Mouse (Mus musculus): ENCODE data around the gene Ascl3. TPM values are rescaled to one million over a fixed set of nuclear protein-coding genes. Genes with fewer than 3 reads are reported as not detected.

The Ascl3 gene
- polyA plus RNA-seq, 1 experiment from 2014 or later: 0.60 TPM

GRCm38 (mm10) chr7:109751427-109752007, 20.0 kb upstream of the Ascl3 start:
- Histone ChIP-seq H3K27me3 (ENCODE audit: control insufficient read depth, insufficient read depth, low read depth, low read length) (no peaks in the 10 kb centered on the region), H3K9me3 (ENCODE audit: control insufficient read depth, low read length) (no peaks in the 10 kb centered on the region), H3K4me1 (replicated peaks; ENCODE audit: control insufficient read depth, insufficient read depth, low read length) (peaks cover 9% of the 10 kb centered on the region; the same call in 1 of the 2 replicates), H3K36me3 (ENCODE audit: control insufficient read depth, insufficient read depth, low read length) (no peaks in the 10 kb centered on the region; the same call in 1 of the 2 replicates), H3K4me3 (ENCODE audit: low read length) (peak overlapping the region; percentile 69), H3K27ac (ENCODE audit: low read length) (peak overlapping the region; percentile 88), H3K9ac (ENCODE audit: low read length) (peak overlapping the region; percentile 88), H3K4me2 (ENCODE audit: low read depth, low read length) (peak overlapping the region; percentile 85)
- 1% methylated on average over 13 of the region's 13 CpGs for WGBS
- peak; percentile 3; the same call in 1 of the 2 replicates for ATAC-seq (ENCODE audit: low read depth)

- Histone ChIP-seq H3K27me3 (ENCODE audit: control insufficient read depth, insufficient read depth, low read depth, low read length) (no peaks in the 10 kb centered on the region), H3K4me1 (replicated peaks; ENCODE audit: control insufficient read depth, insufficient read depth, low read length) (peaks cover 5% of the 10 kb centered on the region; the same call in 1 of the 2 replicates), H3K4me2 (ENCODE audit: low read depth, low read length) (no peak overlapping the region), H3K9ac (ENCODE audit: low read length) (no peak overlapping the region), H3K9me3 (ENCODE audit: control insufficient read depth, low read length) (no peaks in the 10 kb centered on the region), H3K4me3 (ENCODE audit: low read length) (no peak overlapping the region), H3K36me3 (ENCODE audit: control insufficient read depth, insufficient read depth, low read length) (peaks cover 13% of the 10 kb centered on the region), H3K27ac (ENCODE audit: low read length) (no peak overlapping the region)
- 48% methylated on average over 1 of the region's 1 CpGs for WGBS
- ATAC-seq (ENCODE audit: low read depth): no peak
Measured at GRCm38 (mm10) chr7:109747747-109748146, 16.2 kb upstream of the Ascl3 start.

DNA sequence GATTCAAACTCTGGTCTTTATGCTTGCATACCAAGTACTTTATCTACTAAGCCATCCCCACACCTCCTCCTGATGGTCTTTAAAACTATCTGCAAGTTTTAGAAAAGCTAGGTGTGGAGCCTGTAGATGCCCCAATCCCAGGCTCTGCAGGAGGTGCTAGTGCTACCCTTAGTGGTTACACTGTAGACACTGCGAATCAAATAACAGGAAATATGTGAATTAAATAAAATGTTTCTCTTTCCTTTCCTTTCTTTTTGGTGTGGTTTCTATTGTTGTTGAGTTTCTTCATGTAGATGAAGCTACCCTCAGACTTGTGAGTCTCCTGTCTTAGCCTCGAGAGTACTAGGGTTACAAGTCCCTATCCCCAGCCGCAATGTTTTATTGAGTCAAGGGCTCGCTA, 10.2 kb upstream of the Ascl3 start:
- Histone ChIP-seq H3K27me3 (ENCODE audit: control insufficient read depth, insufficient read depth, low read depth, low read length) (no peaks in the 10 kb centered on the region), H3K4me3 (ENCODE audit: low read length) (no peak overlapping the region), H3K27ac (ENCODE audit: low read length) (no peak overlapping the region), H3K9ac (ENCODE audit: low read length) (no peak overlapping the region), H3K9me3 (ENCODE audit: control insufficient read depth, low read length) (no peaks in the 10 kb centered on the region), H3K4me2 (ENCODE audit: low read depth, low read length) (no peak overlapping the region), H3K4me1 (replicated peaks; ENCODE audit: control insufficient read depth, insufficient read depth, low read length) (peaks cover 7% of the 10 kb centered on the region; the same call in 1 of the 2 replicates), H3K36me3 (ENCODE audit: control insufficient read depth, insufficient read depth, low read length) (peaks cover 21% of the 10 kb centered on the region)
- 78% methylated on average over 4 of the region's 4 CpGs for WGBS
- ATAC-seq (ENCODE audit: low read depth): no peak

GRCm38 (mm10) chr7:109741060-109741459, 9.5 kb upstream of the Ascl3 start:
- Histone ChIP-seq H3K9ac (ENCODE audit: low read length) (no peak overlapping the region), H3K27ac (ENCODE audit: low read length) (no peak overlapping the region; the same call in 1 of the 2 replicates), H3K9me3 (ENCODE audit: control insufficient read depth, low read length) (no peaks in the 10 kb centered on the region), H3K27me3 (ENCODE audit: control insufficient read depth, insufficient read depth, low read depth, low read length) (no peaks in the 10 kb centered on the region), H3K4me1 (replicated peaks; ENCODE audit: control insufficient read depth, insufficient read depth, low read length) (peaks cover 7% of the 10 kb centered on the region; the same call in 1 of the 2 replicates), H3K4me2 (ENCODE audit: low read depth, low read length) (no peak overlapping the region), H3K4me3 (ENCODE audit: low read length) (no peak overlapping the region), H3K36me3 (ENCODE audit: control insufficient read depth, insufficient read depth, low read length) (peaks cover 22% of the 10 kb centered on the region)
- 96% methylated on average over 1 of the region's 1 CpGs for WGBS
- no peak for ATAC-seq (ENCODE audit: low read depth)

DNA sequence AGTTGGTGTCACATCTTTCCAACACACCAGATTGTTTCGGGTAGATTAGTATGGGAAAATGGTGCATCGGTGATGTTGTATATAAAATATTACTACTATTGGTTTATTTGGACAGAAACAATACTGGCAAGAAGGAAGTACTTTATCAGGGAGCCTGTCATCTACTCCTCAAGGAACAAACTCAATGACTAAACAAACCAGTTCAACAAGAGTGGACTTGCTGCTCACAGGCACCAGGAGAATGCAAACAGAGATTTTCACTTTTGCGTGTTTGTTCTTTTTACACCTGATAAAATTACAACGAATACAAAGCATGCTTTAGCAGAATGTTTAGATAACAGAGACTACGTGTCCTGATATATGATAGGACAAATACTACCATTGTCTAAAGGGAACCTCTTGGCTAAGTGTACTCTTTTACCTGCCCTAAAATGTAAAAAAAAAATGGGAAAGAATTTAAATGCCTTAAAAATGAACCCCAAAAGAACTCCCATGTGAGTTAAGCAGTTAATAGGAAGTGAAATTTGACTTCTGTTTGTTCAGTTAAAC, 8.4 kb upstream of the Ascl3 start:
- Histone ChIP-seq H3K4me3 (ENCODE audit: low read length) (no peak overlapping the region), H3K4me2 (ENCODE audit: low read depth, low read length) (no peak overlapping the region), H3K9me3 (ENCODE audit: control insufficient read depth, low read length) (no peaks in the 10 kb centered on the region), H3K36me3 (ENCODE audit: control insufficient read depth, insufficient read depth, low read length) (peaks cover 15% of the 10 kb centered on the region), H3K27ac (ENCODE audit: low read length) (peak overlapping the region; percentile 77), H3K9ac (ENCODE audit: low read length) (no peak overlapping the region), H3K27me3 (ENCODE audit: control insufficient read depth, insufficient read depth, low read depth, low read length) (no peaks in the 10 kb centered on the region), H3K4me1 (replicated peaks; ENCODE audit: control insufficient read depth, insufficient read depth, low read length) (peaks cover 7% of the 10 kb centered on the region; the same call in 1 of the 2 replicates)
- 13% methylated on average over 5 of the region's 5 CpGs for WGBS
- ATAC-seq (ENCODE audit: low read depth): peak; percentile 75; the same call in 1 of the 2 replicates

GRCm38 (mm10) chr7:109734806-109735205, 3.3 kb upstream of the Ascl3 start:
- Histone ChIP-seq H3K36me3 (ENCODE audit: control insufficient read depth, insufficient read depth, low read length) (0 out of 2 replicates have a peak, but pooled peaks cover 3% of the 10 kb centered on the region), H3K27ac (ENCODE audit: low read length) (no peak overlapping the region), H3K4me1 (replicated peaks; ENCODE audit: control insufficient read depth, insufficient read depth, low read length) (peaks cover 10% of the 10 kb centered on the region), H3K4me3 (ENCODE audit: low read length) (no peak overlapping the region), H3K4me2 (ENCODE audit: low read depth, low read length) (no peak overlapping the region), H3K9ac (ENCODE audit: low read length) (no peak overlapping the region), H3K27me3 (ENCODE audit: control insufficient read depth, insufficient read depth, low read depth, low read length) (no peaks in the 10 kb centered on the region), H3K9me3 (ENCODE audit: control insufficient read depth, low read length) (no peaks in the 10 kb centered on the region)
- WGBS: 64% methylated on average over 4 of the region's 4 CpGs
- ATAC-seq (ENCODE audit: low read depth): no peak

GRCm38 (mm10) chr7:109723697-109724096, 7.8 kb downstream of the Ascl3 start, which contains the start of gene BC051019:
Gene BC051019, minus strand, starts transcription at chr7:109723850.
- Histone ChIP-seq H3K4me1 (replicated peaks; ENCODE audit: control insufficient read depth, insufficient read depth, low read length) (no peaks in the 10 kb centered on the region), H3K36me3 (ENCODE audit: control insufficient read depth, insufficient read depth, low read length) (no peaks in the 10 kb centered on the region), H3K27ac (ENCODE audit: low read length) (no peak within 1 kb of the TSS), H3K4me2 (ENCODE audit: low read depth, low read length) (no peak within 1 kb of the TSS), H3K9me3 (ENCODE audit: control insufficient read depth, low read length) (peaks cover 3% of the 10 kb centered on the region; the same call in 1 of the 2 replicates), H3K27me3 (ENCODE audit: control insufficient read depth, insufficient read depth, low read depth, low read length) (no peaks in the 10 kb centered on the region), H3K4me3 (ENCODE audit: low read length) (no peak within 1 kb of the TSS), H3K9ac (ENCODE audit: low read length) (no peak within 1 kb of the TSS)
- 90% methylated on average over 5 of the region's 5 CpGs for WGBS
- no peak for ATAC-seq (ENCODE audit: low read depth)

DNA sequence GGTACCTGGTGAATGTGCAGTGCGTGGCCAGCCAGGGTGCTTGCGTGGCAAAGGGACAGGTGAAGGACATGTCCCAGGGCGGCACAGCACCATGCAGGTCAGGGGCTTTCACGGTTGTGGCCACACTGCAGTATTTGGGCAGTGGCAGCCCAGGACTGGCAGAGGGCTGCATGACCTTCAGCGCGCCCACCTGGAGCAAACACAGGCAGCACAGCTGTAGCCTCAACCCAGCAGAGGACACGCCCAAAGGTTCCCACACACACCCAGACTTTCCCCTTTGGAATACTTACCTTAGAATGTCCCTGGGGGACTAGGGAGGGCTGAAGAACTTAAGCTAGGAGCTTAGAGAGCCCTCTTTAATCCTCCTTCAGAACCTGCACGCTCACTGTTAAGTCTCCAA, 8.4 kb downstream of the Ascl3 start:
- no peak overlapping the region for H3K4me3 ChIP-seq (ENCODE audit: low read length)
- no peaks in the 10 kb centered on the region for H3K27me3 ChIP-seq (ENCODE audit: control insufficient read depth, insufficient read depth, low read depth, low read length)
- H3K27ac ChIP-seq (ENCODE audit: low read length): no peak overlapping the region
- H3K9ac ChIP-seq (ENCODE audit: low read length): no peak overlapping the region
- H3K4me1 ChIP-seq (replicated peaks; ENCODE audit: control insufficient read depth, insufficient read depth, low read length): no peaks in the 10 kb centered on the region
- WGBS: 91% methylated on average over 8 of the region's 8 CpGs
- peaks cover 3% of the 10 kb centered on the region; the same call in 1 of the 2 replicates for H3K9me3 ChIP-seq (ENCODE audit: control insufficient read depth, low read length)
- no peaks in the 10 kb centered on the region for H3K36me3 ChIP-seq (ENCODE audit: control insufficient read depth, insufficient read depth, low read length)
- no peak overlapping the region for H3K4me2 ChIP-seq (ENCODE audit: low read depth, low read length)
- ATAC-seq (ENCODE audit: low read depth): no peak

DNA sequence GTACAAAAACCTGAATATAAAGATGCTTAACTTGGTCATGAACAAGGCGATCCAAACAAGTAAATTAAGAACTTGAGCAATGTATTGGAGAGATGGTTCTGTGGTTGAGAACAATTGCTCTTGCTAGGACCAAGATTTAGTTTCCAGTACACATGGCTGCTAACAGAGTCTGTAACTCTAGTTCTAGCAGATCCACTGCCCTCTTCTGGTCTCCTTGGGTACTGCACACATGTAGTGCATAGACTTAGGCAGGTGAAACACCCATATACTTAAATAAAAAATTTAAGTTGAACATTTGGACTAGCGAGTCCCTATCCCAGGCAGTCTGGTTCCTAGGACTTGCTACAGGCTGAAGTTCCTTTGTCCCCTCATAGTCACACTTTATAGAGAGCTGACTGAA, 8.9 kb downstream of the Ascl3 start:
- ATAC-seq (ENCODE audit: low read depth): no peak
- Histone ChIP-seq H3K36me3 (ENCODE audit: control insufficient read depth, insufficient read depth, low read length) (no peaks in the 10 kb centered on the region), H3K9ac (ENCODE audit: low read length) (no peak overlapping the region), H3K27ac (ENCODE audit: low read length) (no peak overlapping the region), H3K4me2 (ENCODE audit: low read depth, low read length) (no peak overlapping the region), H3K9me3 (ENCODE audit: control insufficient read depth, low read length) (peaks cover 3% of the 10 kb centered on the region; the same call in 1 of the 2 replicates), H3K4me1 (replicated peaks; ENCODE audit: control insufficient read depth, insufficient read depth, low read length) (no peaks in the 10 kb centered on the region), H3K4me3 (ENCODE audit: low read length) (no peak overlapping the region), H3K27me3 (ENCODE audit: control insufficient read depth, insufficient read depth, low read depth, low read length) (no peaks in the 10 kb centered on the region)
- WGBS: 96% methylated on average over 2 of the region's 2 CpGs
